Comparison of ENCODE assay signal across 9 mouse cellular contexts in the genomic region with DNA sequence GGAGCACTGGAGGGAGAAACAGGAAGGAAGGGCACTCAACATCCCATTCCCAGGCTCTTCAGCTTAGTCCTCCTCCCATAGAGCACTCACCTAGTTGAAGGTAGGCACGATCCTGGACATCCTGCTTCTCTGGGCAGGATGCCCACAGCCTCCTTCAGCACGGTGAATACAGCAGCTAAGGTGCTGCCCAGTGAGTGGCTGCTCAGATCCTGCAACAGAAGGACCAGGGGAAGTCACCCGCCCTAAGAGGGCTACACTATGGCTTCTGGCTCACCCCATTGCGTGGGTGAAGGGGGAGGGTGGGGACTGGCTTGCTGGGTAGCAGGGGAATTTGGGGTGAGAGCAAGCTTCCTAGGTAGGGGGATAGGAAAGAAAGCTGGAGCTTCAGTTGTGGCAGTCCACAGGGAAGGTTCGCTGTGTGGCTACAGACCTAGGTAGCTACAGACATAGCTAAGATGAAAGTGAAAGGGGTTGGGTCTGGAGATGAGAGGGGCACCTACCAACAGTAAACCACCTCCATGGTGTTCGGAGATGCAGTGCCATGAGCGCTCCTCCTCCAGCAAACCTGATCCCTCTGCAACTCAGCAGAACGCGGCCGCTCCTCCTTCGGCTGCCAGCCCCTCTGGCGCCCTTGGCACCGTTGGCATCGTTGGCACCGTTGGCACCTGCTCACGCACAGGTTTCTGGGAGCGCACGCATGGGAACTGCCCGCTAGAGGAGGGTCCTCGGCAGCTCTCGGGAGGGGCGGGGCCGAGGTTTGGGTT. TPM values are rescaled to one million over a fixed set of nuclear protein-coding genes. Genes with fewer than 3 reads are reported as not detected.
A peak's percentile ranks its signal among the peaks of the same experiment; 100 is the strongest.
DNase-seq lines count a peak whose midpoint lies in the region; ATAC-seq lines count a peak whose summit lies in the region.
"Had no signal": no experiment of that assay in that cellular context is flagged by ENCODE, and none has a peak within 500 bp of the region (broad histone marks: within the 10 kb centered on the region; RNA-seq: fewer than 3 reads in every experiment).

No protein-coding gene starts in this region.

- no peaks in the 10 kb centered on the region for H3K9me3 ChIP-seq in forebrain, embryonic 16.5 days (ENCODE audit: control insufficient read depth, low read length)
- no peaks in the 10 kb centered on the region for H3K9me3 ChIP-seq in forebrain, embryonic 12.5 days
- no peaks in the 10 kb centered on the region for H3K9me3 ChIP-seq in neural tube, embryonic 14.5 days (ENCODE audit: control insufficient read depth, low read length)
- H3K9me3 ChIP-seq in neural tube, embryonic 15.5 days (replicated peaks) = no peaks in the 10 kb centered on the region
- H3K9me3 ChIP-seq: limb, embryonic 15.5 days had no signal

- H3K27ac ChIP-seq in forebrain, embryonic 16.5 days (ENCODE audit: low read length) = no peak overlapping the region
- H3K27ac ChIP-seq in forebrain, embryonic 12.5 days = no peak overlapping the region
- H3K27ac ChIP-seq in neural tube, embryonic 14.5 days (ENCODE audit: low read depth, low read length) = no peak overlapping the region
- no peak overlapping the region for H3K27ac ChIP-seq in neural tube, embryonic 15.5 days (replicated peaks)
- H3K27ac ChIP-seq: limb, embryonic 15.5 days had no signal

- DNase-seq in gastrocnemius, postnatal 10 days = peak; percentile 60
- peak; percentile 68 for DNase-seq in skeletal muscle tissue, adult 2 months (ENCODE audit: low read depth, low spot score)
- DNase-seq in right cerebral cortex, adult 2 months (ENCODE audit: low spot score in 2 of 2) = no peak
- DNase-seq in heart, adult 8-10 months (ENCODE audit: low spot score) = no peak

- WGBS in forebrain, embryonic 16.5 days = 57% methylated on average over 23 of the region's 23 CpGs
- 63% methylated on average over 23 of the region's 23 CpGs for WGBS in forebrain, embryonic 12.5 days
- 52% methylated on average over 23 of the region's 23 CpGs for WGBS in neural tube, embryonic 14.5 days
- 58% methylated on average over 23 of the region's 23 CpGs for WGBS in neural tube, embryonic 15.5 days

- H3K9ac ChIP-seq in forebrain, embryonic 16.5 days (replicated peaks; ENCODE audit: low read depth, low read length) = no peak overlapping the region
- H3K9ac ChIP-seq in forebrain, embryonic 12.5 days = no peak overlapping the region
- no peak overlapping the region for H3K9ac ChIP-seq in neural tube, embryonic 14.5 days (replicated peaks; ENCODE audit: low read depth, low read length)
- no peak overlapping the region for H3K9ac ChIP-seq in neural tube, embryonic 15.5 days (replicated peaks)
- H3K9ac ChIP-seq: limb, embryonic 15.5 days had no signal

- ATAC-seq in forebrain, embryonic 16.5 days = peak; percentile 28; the same call in 1 of the 2 replicates
- no peak for ATAC-seq in forebrain, embryonic 12.5 days (ENCODE audit: low FRiP score)
- ATAC-seq in neural tube, embryonic 14.5 days (ENCODE audit: low read depth) = 0 out of 2 replicates have a peak, but pooled peaks have one; percentile 31
- no peak for ATAC-seq in neural tube, embryonic 15.5 days (ENCODE audit: low FRiP score)

- peak overlapping the region; percentile 15; the same call in 1 of the 2 replicates for H3K4me2 ChIP-seq in forebrain, embryonic 16.5 days (ENCODE audit: low read length)
- H3K4me2 ChIP-seq in forebrain, embryonic 12.5 days = no peak overlapping the region
- no peak overlapping the region for H3K4me2 ChIP-seq in neural tube, embryonic 14.5 days (ENCODE audit: low read depth, low read length)
- no peak overlapping the region for H3K4me2 ChIP-seq in neural tube, embryonic 15.5 days
- H3K4me2 ChIP-seq: limb, embryonic 15.5 days had no signal

- no peaks in the 10 kb centered on the region for H3K27me3 ChIP-seq in forebrain, embryonic 16.5 days (replicated peaks; ENCODE audit: control insufficient read depth, insufficient read depth, low read length)
- peaks cover 13% of the 10 kb centered on the region for H3K27me3 ChIP-seq in forebrain, embryonic 12.5 days
- no peaks in the 10 kb centered on the region for H3K27me3 ChIP-seq in neural tube, embryonic 14.5 days (ENCODE audit: control insufficient read depth, insufficient read depth, low read length)
- no peaks in the 10 kb centered on the region for H3K27me3 ChIP-seq in neural tube, embryonic 15.5 days (replicated peaks)

- H3K4me1 ChIP-seq in forebrain, embryonic 16.5 days (replicated peaks; ENCODE audit: control insufficient read depth, insufficient read depth, low read length) = no peaks in the 10 kb centered on the region
- peaks cover 1% of the 10 kb centered on the region; the same call in 1 of the 2 replicates for H3K4me1 ChIP-seq in forebrain, embryonic 12.5 days
- H3K4me1 ChIP-seq in neural tube, embryonic 14.5 days (ENCODE audit: control insufficient read depth, insufficient read depth, low read length) = no peaks in the 10 kb centered on the region
- no peaks in the 10 kb centered on the region for H3K4me1 ChIP-seq in neural tube, embryonic 15.5 days

- no peaks in the 10 kb centered on the region for H3K36me3 ChIP-seq in forebrain, embryonic 16.5 days (ENCODE audit: control insufficient read depth, insufficient read depth)
- H3K36me3 ChIP-seq in forebrain, embryonic 12.5 days (replicated peaks) = no peaks in the 10 kb centered on the region
- no peaks in the 10 kb centered on the region for H3K36me3 ChIP-seq in neural tube, embryonic 14.5 days (ENCODE audit: control insufficient read depth, insufficient read depth, low read length)
- no peaks in the 10 kb centered on the region for H3K36me3 ChIP-seq in neural tube, embryonic 15.5 days
- H3K36me3 ChIP-seq: limb, embryonic 15.5 days had no signal

- H3K4me3 ChIP-seq in forebrain, embryonic 16.5 days (replicated peaks; ENCODE audit: low read length) = no peak overlapping the region
- no peak overlapping the region for H3K4me3 ChIP-seq in forebrain, embryonic 12.5 days (replicated peaks)
- H3K4me3 ChIP-seq in neural tube, embryonic 14.5 days (ENCODE audit: low read depth, low read length) = no peak overlapping the region
- no peak overlapping the region for H3K4me3 ChIP-seq in neural tube, embryonic 15.5 days (replicated peaks)
- H3K4me3 ChIP-seq: limb, embryonic 15.5 days had no signal

RNA-seq across cellular contexts. Expression of a gene that starts 7.0 kb away (rescaled TPM):
- polyA plus RNA-seq in forebrain, embryonic 16.5 days (2015; fragmentation: Nextera tagmentation; extraction: Ambion mirVana) = 158 and 163 TPM in 2 replicates
- polyA plus RNA-seq in forebrain, embryonic 12.5 days (2016; fragmentation: Nextera tagmentation; extraction: Ambion mirVana) = 153 and 163 TPM in 2 replicates
- 145 and 150 TPM in 2 replicates for polyA plus RNA-seq in neural tube, embryonic 14.5 days (2014; fragmentation: Nextera tagmentation; extraction: Ambion mirVana)
- polyA plus RNA-seq in neural tube, embryonic 15.5 days (2015; fragmentation: Nextera tagmentation; extraction: Ambion mirVana) = 144 and 149 TPM in 2 replicates
- total RNA-seq in gastrocnemius, postnatal 10 days (2021) = 10 to 100 TPM; 48.2 to 49.3 TPM
- total RNA-seq in heart, adult 8-10 months (2022) = 10 to 100 TPM; 41.5 to 53.3 (median 44.4) TPM

RNA-seq across cellular contexts. Expression of a gene that starts 8.2 kb away (rescaled TPM):
- polyA plus RNA-seq in forebrain, embryonic 16.5 days (2015; fragmentation: Nextera tagmentation; extraction: Ambion mirVana) = 208 and 217 TPM in 2 replicates
- 295 and 297 TPM in 2 replicates for polyA plus RNA-seq in forebrain, embryonic 12.5 days (2016; fragmentation: Nextera tagmentation; extraction: Ambion mirVana)
- 100 and 101 TPM in 2 replicates for polyA plus RNA-seq in neural tube, embryonic 14.5 days (2014; fragmentation: Nextera tagmentation; extraction: Ambion mirVana)
- 114 and 172 TPM in 2 replicates for polyA plus RNA-seq in neural tube, embryonic 15.5 days (2015; fragmentation: Nextera tagmentation; extraction: Ambion mirVana)
- total RNA-seq in gastrocnemius, postnatal 10 days (2021) = 10 to 100 TPM; 19.8 to 21.4 TPM
- total RNA-seq in heart, adult 8-10 months (2022) = 10 to 100 TPM; 18.6 to 20.4 (median 20.0) TPM

RNA-seq across cellular contexts. Expression of a gene that starts 39.4 kb away (rescaled TPM):
- 0.16 and 0.62 TPM in 2 replicates for polyA plus RNA-seq in forebrain, embryonic 16.5 days (2015; fragmentation: Nextera tagmentation; extraction: Ambion mirVana)
- polyA plus RNA-seq in forebrain, embryonic 12.5 days (2016; fragmentation: Nextera tagmentation; extraction: Ambion mirVana) = 0.90 and 0.95 TPM in 2 replicates
- polyA plus RNA-seq in neural tube, embryonic 14.5 days (2014; fragmentation: Nextera tagmentation; extraction: Ambion mirVana) = 0.17 TPM in 1 of 2 replicates, not detected in the other
- 0.06 and 1.2 TPM in 2 replicates for polyA plus RNA-seq in neural tube, embryonic 15.5 days (2015; fragmentation: Nextera tagmentation; extraction: Ambion mirVana)
- total RNA-seq in gastrocnemius, postnatal 10 days (2021) = 1 to 10 TPM; 1.1 to 1.3 TPM
- under 1 TPM in 1 of 4 experiments, not detected in 3; 0.09 TPM for total RNA-seq in heart, adult 8-10 months (2022)

RNA-seq across cellular contexts. Expression of a gene that starts 53.5 kb away (rescaled TPM):
- 5.6 and 6.3 TPM in 2 replicates for polyA plus RNA-seq in forebrain, embryonic 16.5 days (2015; fragmentation: Nextera tagmentation; extraction: Ambion mirVana)
- 3.7 and 3.9 TPM in 2 replicates for polyA plus RNA-seq in forebrain, embryonic 12.5 days (2016; fragmentation: Nextera tagmentation; extraction: Ambion mirVana)
- 3.7 and 7.5 TPM in 2 replicates for polyA plus RNA-seq in neural tube, embryonic 14.5 days (2014; fragmentation: Nextera tagmentation; extraction: Ambion mirVana)
- 4.9 and 5.3 TPM in 2 replicates for polyA plus RNA-seq in neural tube, embryonic 15.5 days (2015; fragmentation: Nextera tagmentation; extraction: Ambion mirVana)
- 1 to 10 TPM; 4.9 to 6.8 TPM for total RNA-seq in gastrocnemius, postnatal 10 days (2021)
- 10 to 100 TPM in 3 of 4 experiments, 1 to 10 TPM in 1; 8.3 to 15.0 (median 13.5) TPM for total RNA-seq in heart, adult 8-10 months (2022)

RNA-seq across cellular contexts. Expression of a gene that starts 54.8 kb away (rescaled TPM):
- polyA plus RNA-seq in forebrain, embryonic 16.5 days (2015; fragmentation: Nextera tagmentation; extraction: Ambion mirVana) = 0.15 TPM in 1 of 2 replicates, not detected in the other
- polyA plus RNA-seq in forebrain, embryonic 12.5 days (2016; fragmentation: Nextera tagmentation; extraction: Ambion mirVana) = 0.08 and 0.10 TPM in 2 replicates
- polyA plus RNA-seq in neural tube, embryonic 14.5 days (2014; fragmentation: Nextera tagmentation; extraction: Ambion mirVana) = 0.17 TPM in 1 of 2 replicates, not detected in the other
- polyA plus RNA-seq in neural tube, embryonic 15.5 days (2015; fragmentation: Nextera tagmentation; extraction: Ambion mirVana) = 0.24 and 0.26 TPM in 2 replicates
- 10 to 100 TPM; 70.3 to 75.2 TPM for total RNA-seq in gastrocnemius, postnatal 10 days (2021)
- total RNA-seq in heart, adult 8-10 months (2022) = 10 to 100 TPM; 36.7 to 52.8 (median 42.5) TPM

Comparison
In these comparisons a context has a peak if more than half of its experiments do, and no peak if none do; other contexts are left out.
1. ATAC-seq: peak in forebrain, embryonic 16.5 days (single experiment) and neural tube, embryonic 14.5 days (single experiment); none in forebrain, embryonic 12.5 days (single experiment) and neural tube, embryonic 15.5 days (single experiment).
2. DNase-seq: peak in gastrocnemius, postnatal 10 days (single experiment) and skeletal muscle tissue, adult 2 months (single experiment); none in right cerebral cortex, adult 2 months (0 of 2) and heart, adult 8-10 months (single experiment).